Mouse (Mus musculus): Measurements from ENCODE around the gene Cnksr2. TPM values are rescaled to one million over a fixed set of nuclear protein-coding genes. Genes with fewer than 3 reads are reported as not detected.

Cnksr2 gene
- polyA plus RNA-seq, 1 experiment: not detected

GRCm38 (mm10) chrX:157829983-157830382, 213.1 kb downstream of the Cnksr2 start:
- H3K27me3 ChIP-seq (ENCODE audit: control insufficient read depth): no peaks in the 10 kb centered on the region
- no peaks in the 10 kb centered on the region for H3K9me3 ChIP-seq (ENCODE audit: control insufficient read depth, low read length)
- no peak overlapping the region for H3K4me3 ChIP-seq (replicated peaks)
- H3K36me3 ChIP-seq (ENCODE audit: control insufficient read depth): no peaks in the 10 kb centered on the region
- no peaks in the 10 kb centered on the region for H3K4me1 ChIP-seq (ENCODE audit: control insufficient read depth)
- TF ChIP-seq TAL1 (IDR thresholded peaks at IDR 0.05; ENCODE audit: low read length): no peak
- TF ChIP-seq GATA1 (IDR thresholded peaks at IDR 0.05; ENCODE audit: low read length): no peak

- TF ChIP-seq TAL1 (IDR thresholded peaks at IDR 0.05; ENCODE audit: low read length) (no peak), GATA1 (IDR thresholded peaks at IDR 0.05; ENCODE audit: low read length) (no peak)
- H3K36me3 ChIP-seq (ENCODE audit: control insufficient read depth): no peaks in the 10 kb centered on the region
- H3K9me3 ChIP-seq (ENCODE audit: control insufficient read depth, low read length): peaks cover 21% of the 10 kb centered on the region
- peaks cover 4% of the 10 kb centered on the region; the same call in 1 of the 2 replicates for H3K27me3 ChIP-seq (ENCODE audit: control insufficient read depth)
- H3K4me3 ChIP-seq (replicated peaks): no peak overlapping the region
- H3K4me1 ChIP-seq (ENCODE audit: control insufficient read depth): no peaks in the 10 kb centered on the region
These were observed 224.2 kb downstream of the Cnksr2 start for GRCm38 (mm10) chrX:157818921-157819260.

- no peak within 1 kb of the TSS for H3K4me3 ChIP-seq (replicated peaks)
- H3K36me3 ChIP-seq (ENCODE audit: control insufficient read depth): no peaks in the 10 kb centered on the region
- no peak for TF ChIP-seq TAL1 (IDR thresholded peaks at IDR 0.05; ENCODE audit: low read length)
- TF ChIP-seq GATA1 (IDR thresholded peaks at IDR 0.05; ENCODE audit: low read length): no peak
- peaks cover 21% of the 10 kb centered on the region for H3K9me3 ChIP-seq (ENCODE audit: control insufficient read depth, low read length)
- no peaks in the 10 kb centered on the region for H3K4me1 ChIP-seq (ENCODE audit: control insufficient read depth)
- peaks cover 4% of the 10 kb centered on the region; the same call in 1 of the 2 replicates for H3K27me3 ChIP-seq (ENCODE audit: control insufficient read depth)
These were observed 224.7 kb downstream of the Cnksr2 start, which contains the start of gene Klhl34 for GRCm38 (mm10) chrX:157818207-157818920. TSS of gene Klhl34 (plus strand) at chrX:157818435.

- H3K4me1 ChIP-seq (ENCODE audit: control insufficient read depth): no peaks in the 10 kb centered on the region
- H3K27me3 ChIP-seq (ENCODE audit: control insufficient read depth): peaks cover 4% of the 10 kb centered on the region; the same call in 1 of the 2 replicates
- no peak overlapping the region for H3K4me3 ChIP-seq (replicated peaks)
- TF ChIP-seq TAL1 (IDR thresholded peaks at IDR 0.05; ENCODE audit: low read length): no peak
- TF ChIP-seq GATA1 (IDR thresholded peaks at IDR 0.05; ENCODE audit: low read length): no peak
- H3K36me3 ChIP-seq (ENCODE audit: control insufficient read depth): no peaks in the 10 kb centered on the region
- H3K9me3 ChIP-seq (ENCODE audit: control insufficient read depth, low read length): peaks cover 21% of the 10 kb centered on the region
These were observed 225.4 kb downstream of the Cnksr2 start for GRCm38 (mm10) chrX:157817571-157818206.

- no peaks in the 10 kb centered on the region for H3K27me3 ChIP-seq (ENCODE audit: control insufficient read depth)
- H3K4me3 ChIP-seq (replicated peaks): no peak overlapping the region
- H3K4me1 ChIP-seq (ENCODE audit: control insufficient read depth): no peaks in the 10 kb centered on the region
- no peak for TF ChIP-seq GATA1 (IDR thresholded peaks at IDR 0.05; ENCODE audit: low read length)
- TF ChIP-seq TAL1 (IDR thresholded peaks at IDR 0.05; ENCODE audit: low read length): no peak
- H3K36me3 ChIP-seq (ENCODE audit: control insufficient read depth): no peaks in the 10 kb centered on the region
- no peaks in the 10 kb centered on the region for H3K9me3 ChIP-seq (ENCODE audit: control insufficient read depth, low read length)
These were observed 233.4 kb downstream of the Cnksr2 start for GRCm38 (mm10) chrX:157809721-157810120.

- Histone ChIP-seq H3K27me3 (ENCODE audit: control insufficient read depth) (no peaks in the 10 kb centered on the region), H3K4me1 (ENCODE audit: control insufficient read depth) (no peaks in the 10 kb centered on the region), H3K36me3 (ENCODE audit: control insufficient read depth) (no peaks in the 10 kb centered on the region), H3K4me3 (replicated peaks) (no peak overlapping the region), H3K9me3 (ENCODE audit: control insufficient read depth, low read length) (no peaks in the 10 kb centered on the region)
- no peak for TF ChIP-seq TAL1 (IDR thresholded peaks at IDR 0.05; ENCODE audit: low read length)
- no peak for TF ChIP-seq GATA1 (IDR thresholded peaks at IDR 0.05; ENCODE audit: low read length)
These were observed 241.4 kb downstream of the Cnksr2 start for GRCm38 (mm10) chrX:157801669-157802068.

Other genes starting within 250 kb of the Cnksr2 start
- not detected in 2 replicates for gene Klhl34, start 224.9 kb downstream of the Cnksr2 start, polyA plus RNA-seq (2012)